Mouse (Mus musculus): ENCODE results near the gene Gm20696. TPM values are rescaled to one million over a fixed set of nuclear protein-coding genes. Genes with fewer than 3 reads are reported as not detected.

The Gm20696 gene
- polyA plus RNA-seq, 1 experiment: 3.0 TPM

- Histone ChIP-seq H3K27ac (ENCODE audit: insufficient read depth, low read length) (no peak overlapping the region), H3K4me3 (ENCODE audit: insufficient read depth, low read length) (no peak overlapping the region), H3K4me1 (ENCODE audit: control insufficient read depth, insufficient read depth, low read length) (no peaks in the 10 kb centered on the region; the same call in 1 of the 2 replicates)
- no peak for TF ChIP-seq CTCF (IDR thresholded peaks at IDR 0.05; ENCODE audit: extremely low read depth, insufficient read depth, low read length)
- no peak for TF ChIP-seq POLR2A (IDR thresholded peaks at IDR 0.05; ENCODE audit: extremely low read depth, insufficient read depth, low read length)
Observed at GRCm38 (mm10) chr6:99538194-99538941, 128.2 kb downstream of the Gm20696 start.

GRCm38 (mm10) chr6:99534211-99534745, 132.3 kb downstream of the Gm20696 start:
- Histone ChIP-seq H3K27ac (ENCODE audit: insufficient read depth, low read length) (no peak overlapping the region), H3K4me1 (ENCODE audit: control insufficient read depth, insufficient read depth, low read length) (no peaks in the 10 kb centered on the region; the same call in 1 of the 2 replicates)

GRCm38 (mm10) chr6:99532458-99532857, 134.1 kb downstream of the Gm20696 start:
- no peak overlapping the region for H3K27ac ChIP-seq (ENCODE audit: insufficient read depth, low read length)
- TF ChIP-seq POLR2A (IDR thresholded peaks at IDR 0.05; ENCODE audit: extremely low read depth, insufficient read depth, low read length): no peak
- no peak for TF ChIP-seq CTCF (IDR thresholded peaks at IDR 0.05; ENCODE audit: extremely low read depth, insufficient read depth, low read length)
- H3K4me1 ChIP-seq (ENCODE audit: control insufficient read depth, insufficient read depth, low read length): no peaks in the 10 kb centered on the region; the same call in 1 of the 2 replicates
- no peak overlapping the region for H3K4me3 ChIP-seq (ENCODE audit: insufficient read depth, low read length)

More at GRCm38 (mm10) chr6:99534211-99534745, 132.3 kb downstream of the Gm20696 start:
- TF ChIP-seq CTCF (IDR thresholded peaks at IDR 0.05; ENCODE audit: extremely low read depth, insufficient read depth, low read length): no peak
- TF ChIP-seq POLR2A (IDR thresholded peaks at IDR 0.05; ENCODE audit: extremely low read depth, insufficient read depth, low read length): no peak
- no peak overlapping the region for H3K4me3 ChIP-seq (ENCODE audit: insufficient read depth, low read length)

- no peak for TF ChIP-seq CTCF (IDR thresholded peaks at IDR 0.05; ENCODE audit: extremely low read depth, insufficient read depth, low read length)
- no peak for TF ChIP-seq POLR2A (IDR thresholded peaks at IDR 0.05; ENCODE audit: extremely low read depth, insufficient read depth, low read length)
- H3K4me3 ChIP-seq (ENCODE audit: insufficient read depth, low read length): no peak overlapping the region
- H3K27ac ChIP-seq (ENCODE audit: insufficient read depth, low read length): no peak overlapping the region
- H3K4me1 ChIP-seq (ENCODE audit: control insufficient read depth, insufficient read depth, low read length): no peaks in the 10 kb centered on the region; the same call in 1 of the 2 replicates
Observed at GRCm38 (mm10) chr6:99528972-99529371, 137.6 kb downstream of the Gm20696 start.

- H3K4me3 ChIP-seq (ENCODE audit: insufficient read depth, low read length): no peak overlapping the region
- no peak for TF ChIP-seq CTCF (IDR thresholded peaks at IDR 0.05; ENCODE audit: extremely low read depth, insufficient read depth, low read length)
- no peak for TF ChIP-seq POLR2A (IDR thresholded peaks at IDR 0.05; ENCODE audit: extremely low read depth, insufficient read depth, low read length)
- H3K27ac ChIP-seq (ENCODE audit: insufficient read depth, low read length): no peak overlapping the region
- H3K4me1 ChIP-seq (ENCODE audit: control insufficient read depth, insufficient read depth, low read length): no peaks in the 10 kb centered on the region; the same call in 1 of the 2 replicates
Observed at GRCm38 (mm10) chr6:99527457-99528105, 139.0 kb downstream of the Gm20696 start.

GRCm38 (mm10) chr6:99525351-99525750, 141.2 kb downstream of the Gm20696 start:
- no peak overlapping the region for H3K27ac ChIP-seq (ENCODE audit: insufficient read depth, low read length)
- no peak overlapping the region for H3K4me3 ChIP-seq (ENCODE audit: insufficient read depth, low read length)
- H3K4me1 ChIP-seq (ENCODE audit: control insufficient read depth, insufficient read depth, low read length): no peaks in the 10 kb centered on the region; the same call in 1 of the 2 replicates
- TF ChIP-seq POLR2A (IDR thresholded peaks at IDR 0.05; ENCODE audit: extremely low read depth, insufficient read depth, low read length) (no peak), CTCF (IDR thresholded peaks at IDR 0.05; ENCODE audit: extremely low read depth, insufficient read depth, low read length) (peak; percentile 47)

- peak overlapping the region; percentile 90 for H3K4me3 ChIP-seq (ENCODE audit: insufficient read depth, low read length)
- no peaks in the 10 kb centered on the region; the same call in 1 of the 2 replicates for H3K4me1 ChIP-seq (ENCODE audit: control insufficient read depth, insufficient read depth, low read length)
- 0 out of 2 replicates have a peak overlapping the region, but pooled peaks have one; percentile 97 for H3K27ac ChIP-seq (ENCODE audit: insufficient read depth, low read length)
- no peak for TF ChIP-seq POLR2A (IDR thresholded peaks at IDR 0.05; ENCODE audit: extremely low read depth, insufficient read depth, low read length)
- no peak for TF ChIP-seq CTCF (IDR thresholded peaks at IDR 0.05; ENCODE audit: extremely low read depth, insufficient read depth, low read length)
Observed at GRCm38 (mm10) chr6:99523679-99524370, 142.8 kb downstream of the Gm20696 start.

- TF ChIP-seq POLR2A (IDR thresholded peaks at IDR 0.05; ENCODE audit: extremely low read depth, insufficient read depth, low read length): no peak; the same call in 1 of the 2 replicates
- no peak for TF ChIP-seq CTCF (IDR thresholded peaks at IDR 0.05; ENCODE audit: extremely low read depth, insufficient read depth, low read length)
- Histone ChIP-seq H3K4me3 (ENCODE audit: insufficient read depth, low read length) (peak overlapping the region; percentile 90), H3K27ac (ENCODE audit: insufficient read depth, low read length) (peak overlapping the region; percentile 97), H3K4me1 (ENCODE audit: control insufficient read depth, insufficient read depth, low read length) (no peaks in the 10 kb centered on the region; the same call in 1 of the 2 replicates)
Observed at GRCm38 (mm10) chr6:99523109-99523632, 143.4 kb downstream of the Gm20696 start.
